Mouse (Mus musculus): ENCODE data around the gene Cyb5rl.

DNA sequence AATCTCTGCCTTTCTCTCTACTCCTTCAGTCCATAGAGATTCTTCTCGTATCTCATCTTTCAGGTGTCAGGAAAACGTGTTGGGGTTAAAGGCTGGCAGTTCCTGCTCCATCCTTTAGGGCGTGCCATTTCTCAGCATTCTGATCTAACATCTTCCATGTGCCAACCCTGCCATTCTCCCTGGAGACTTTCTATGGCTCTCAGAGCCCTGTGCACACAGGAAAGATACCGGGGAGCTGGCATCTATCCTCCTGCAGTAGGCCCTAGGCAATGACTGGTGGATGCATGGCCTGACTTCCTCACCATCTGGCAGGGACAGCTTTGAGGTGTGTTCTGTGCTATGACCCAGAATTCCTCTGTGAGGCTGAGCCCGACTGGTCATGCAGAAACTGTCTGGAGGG, 58.3 kb downstream of the Cyb5rl start:
- TF ChIP-seq EP300 (IDR thresholded peaks at IDR 0.05; ENCODE audit: low read depth): no peak
- TF ChIP-seq CTCF (IDR thresholded peaks at IDR 0.05; ENCODE audit: low read depth): no peak; the same call in 1 of the 2 replicates

Data from liver, embryonic 14.5 days (tissue).